Mouse (Mus musculus) embryonic facial prominence, embryonic 12.5 days (tissue): ENCODE measurements around the gene Casp12. TPM values are rescaled to one million over a fixed set of nuclear protein-coding genes. Genes with fewer than 3 reads are reported as not detected.
"Not testable (repeated sequence)": the region's sequence is repeated elsewhere in the genome, so short reads cannot be mapped to it uniquely, and the experiment has no call there.

ENCODE experiments used
- ATAC-seq: fragments of 200-750 bp; cut with Nextera tagmentation; 2 replicates; pipeline ENCODE4 v1.8.0; 2017; ENCODE audit not compliant: insufficient number of reproducible peaks, insufficient read depth, low FRiP score, low TSS enrichment
- H3K27ac ChIP-seq: fragments of 300-500 bp; sonication (generic); 2 replicates; pipeline ENCODE4 v1.5.1; 2016; ENCODE audit warnings: mild to moderate bottlenecking
- H3K27me3 ChIP-seq: fragments of 300-500 bp; sonication (generic); 2 replicates; pipeline ENCODE4 v1.6.1; 2016; ENCODE audit warnings: mild to moderate bottlenecking, moderate library complexity
- H3K36me3 ChIP-seq: fragments of 300-500 bp; sonication (generic); 2 replicates; pipeline ENCODE4 v1.6.1; 2016; ENCODE audit warnings: mild to moderate bottlenecking
- H3K4me1 ChIP-seq: fragments of 300-500 bp; sonication (generic); 2 replicates; pipeline ENCODE4 v1.6.1; 2016
- H3K4me2 ChIP-seq: fragments of 300-500 bp; sonication (generic); replicated peaks from 2 replicates; pipeline ENCODE4 v1.6.1; 2016; ENCODE audit warnings: mild to moderate bottlenecking, moderate library complexity
- H3K4me3 ChIP-seq: fragments of 300-500 bp; sonication (generic); 2 replicates; pipeline ENCODE4 v1.5.1; 2016; ENCODE audit warnings: mild to moderate bottlenecking
- H3K9ac ChIP-seq: fragments of 300-500 bp; sonication (generic); 2 replicates; pipeline ENCODE4 v1.6.1; 2016; ENCODE audit warnings: mild to moderate bottlenecking, moderate library complexity
- H3K9me3 ChIP-seq: fragments of 300-500 bp; sonication (generic); 2 replicates; pipeline ENCODE4 v1.6.1; 2016; ENCODE audit warnings: mild to moderate bottlenecking, moderate library complexity
- WGBS: fragments of 180-500 bp; shearing (Covaris S2); methylation state at CpG from one replicate; pipeline ENCODE4 v1.1.7; 2016; 5-methylcytosine and 5-hydroxymethylcytosine counted together
- polyA plus RNA-seq: library from polyadenylated mRNA; unstranded; fragments of >200 nt; fragmentation: Nextera tagmentation; extraction: Ambion mirVana; gene quantifications from 2 replicates; pipeline ENCODE4 v1.2.1, GENCODE M21; 2016

The Casp12 gene
- polyA plus RNA-seq, 1 experiment from 2014 or later = 0.20 TPM

- Histone ChIP-seq H3K9me3 (no peaks in the 10 kb centered on the region), H3K27ac (no peak overlapping the region), H3K4me3 (no peak overlapping the region), H3K9ac (no peak overlapping the region), H3K4me1 (no peaks in the 10 kb centered on the region), H3K4me2 (no peak overlapping the region), H3K27me3 (no peaks in the 10 kb centered on the region), H3K36me3 (no peaks in the 10 kb centered on the region)
- no peak for ATAC-seq
- WGBS = 86% methylated on average over 4 of the region's 4 CpGs
Measured at GRCm38 (mm10) chr9:5347381-5347780, 2.2 kb downstream of the Casp12 start.

- no peak for ATAC-seq
- WGBS = 72% methylated on average over 2 of the region's 2 CpGs
- H3K9me3 ChIP-seq = no peaks in the 10 kb centered on the region
Measured at GRCm38 (mm10) chr9:5353673-5354072, 8.4 kb downstream of the Casp12 start.

GRCm38 (mm10) chr9:5356801-5357200, 11.6 kb downstream of the Casp12 start:
- Histone ChIP-seq H3K27ac (no peak overlapping the region), H3K4me3 (no peak overlapping the region), H3K9me3 (no peaks in the 10 kb centered on the region), H3K4me2 (no peak overlapping the region), H3K9ac (no peak overlapping the region), H3K4me1 (no peaks in the 10 kb centered on the region), H3K27me3 (no peaks in the 10 kb centered on the region), H3K36me3 (no peaks in the 10 kb centered on the region)
- ATAC-seq = no peak

More at GRCm38 (mm10) chr9:5353673-5354072, 8.4 kb downstream of the Casp12 start:
- Histone ChIP-seq H3K4me2 (no peak overlapping the region), H3K9ac (no peak overlapping the region), H3K36me3 (no peaks in the 10 kb centered on the region), H3K27ac (no peak overlapping the region), H3K27me3 (no peaks in the 10 kb centered on the region), H3K4me1 (no peaks in the 10 kb centered on the region), H3K4me3 (no peak overlapping the region)

- ATAC-seq = no peak
- no peak overlapping the region for H3K4me2 ChIP-seq
- H3K27me3 ChIP-seq = no peaks in the 10 kb centered on the region
- H3K4me1 ChIP-seq = no peaks in the 10 kb centered on the region
- H3K36me3 ChIP-seq = no peaks in the 10 kb centered on the region
- H3K4me3 ChIP-seq = no peak overlapping the region
- no peak overlapping the region for H3K9ac ChIP-seq
- no peaks in the 10 kb centered on the region for H3K9me3 ChIP-seq
- H3K27ac ChIP-seq = no peak overlapping the region
Measured at GRCm38 (mm10) chr9:5393561-5393960, 48.3 kb downstream of the Casp12 start.

GRCm38 (mm10) chr9:5395861-5396260, 50.6 kb downstream of the Casp12 start:
- H3K27me3 ChIP-seq, H3K4me2 ChIP-seq, H3K4me3 ChIP-seq, H3K9ac ChIP-seq, H3K4me1 ChIP-seq, ATAC-seq, H3K9me3 ChIP-seq, H3K36me3 ChIP-seq, H3K27ac ChIP-seq: not testable (repeated sequence)
- 77% methylated on average over 5 of the region's 5 CpGs for WGBS

- Histone ChIP-seq H3K27me3 (no peaks in the 10 kb centered on the region), H3K4me3 (no peak overlapping the region), H3K9me3 (no peaks in the 10 kb centered on the region), H3K4me2 (no peak overlapping the region), H3K36me3 (no peaks in the 10 kb centered on the region), H3K9ac (no peak overlapping the region), H3K27ac (no peak overlapping the region), H3K4me1 (no peaks in the 10 kb centered on the region)
- WGBS = 93% methylated on average over 1 of the region's 1 CpGs
- ATAC-seq = no peak
Measured at GRCm38 (mm10) chr9:5410988-5411568, 65.8 kb downstream of the Casp12 start.

GRCm38 (mm10) chr9:5412446-5413111, 67.3 kb downstream of the Casp12 start:
- H3K36me3 ChIP-seq = no peaks in the 10 kb centered on the region
- H3K4me3 ChIP-seq = no peak overlapping the region
- no peak overlapping the region for H3K9ac ChIP-seq
- H3K27me3 ChIP-seq = no peaks in the 10 kb centered on the region
- H3K9me3 ChIP-seq = no peaks in the 10 kb centered on the region
- 41% methylated on average over 4 of the region's 4 CpGs for WGBS
- H3K4me1 ChIP-seq = no peaks in the 10 kb centered on the region
- no peak overlapping the region for H3K4me2 ChIP-seq
- no peak for ATAC-seq
- H3K27ac ChIP-seq = no peak overlapping the region

- Histone ChIP-seq H3K4me2 (no peak overlapping the region), H3K27ac (no peak overlapping the region), H3K36me3 (no peaks in the 10 kb centered on the region), H3K9me3 (no peaks in the 10 kb centered on the region), H3K27me3 (no peaks in the 10 kb centered on the region), H3K9ac (no peak overlapping the region), H3K4me1 (no peaks in the 10 kb centered on the region), H3K4me3 (no peak overlapping the region)
- WGBS = 72% methylated on average over 2 of the region's 2 CpGs
- no peak for ATAC-seq
Measured at GRCm38 (mm10) chr9:5417871-5418270, 72.6 kb downstream of the Casp12 start.

Other genes with a start within 250 kb of the Casp12 start
- 0.84 and 1.2 TPM in 2 replicates for gene Casp1, start 46.9 kb upstream of the Casp12 start, polyA plus RNA-seq
- gene Casp4, start 36.6 kb upstream of the Casp12 start, polyA plus RNA-seq = 0.13 and 0.18 TPM in 2 replicates